Mouse (Mus musculus) liver, embryonic 11.5 days (tissue): Measurements from ENCODE around the gene Ldhd. TPM values are rescaled to one million over a fixed set of nuclear protein-coding genes. Genes with fewer than 3 reads are reported as not detected.
"Not testable (repeated sequence)": the region's sequence is repeated elsewhere in the genome, so short reads cannot be mapped to it uniquely, and the experiment has no call there.

Source experiments
- ATAC-seq: fragments of 200-750 bp; cut with Nextera tagmentation; replicated peaks from 2 replicates; pipeline ENCODE4 v1.8.0; 2017; ENCODE audit warnings: moderate number of reproducible peaks, mild to moderate bottlenecking, moderate TSS enrichment, moderate library complexity; ENCODE audit not compliant: low FRiP score
- DNase-seq: peaks from one replicate; pipeline ENCODE4 v3.0.0-alpha.2; 2017; ENCODE audit warnings: low spot score
- H3K27ac ChIP-seq: fragments of 300-500 bp; sonication (generic); 2 replicates; pipeline ENCODE4 v1.5.1; 2014; ENCODE audit warnings: mild to moderate bottlenecking, low read depth, low read length, control low read depth
- H3K27me3 ChIP-seq: fragments of 300-500 bp; sonication (generic); replicated peaks from 2 replicates; pipeline ENCODE4 v1.6.1; 2014; ENCODE audit warnings: low read length, mixed read lengths; ENCODE audit not compliant: control insufficient read depth, insufficient read depth
- H3K36me3 ChIP-seq: fragments of 300-500 bp; sonication (generic); 2 replicates; pipeline ENCODE4 v1.6.1; 2014; ENCODE audit warnings: mild to moderate bottlenecking, low read length, moderate library complexity, mixed read lengths; ENCODE audit not compliant: control insufficient read depth, insufficient read depth
- H3K4me1 ChIP-seq: fragments of 300-500 bp; sonication (generic); replicated peaks from 2 replicates; pipeline ENCODE4 v1.6.1; 2014; ENCODE audit warnings: low read length, mixed read lengths; ENCODE audit not compliant: control insufficient read depth, insufficient read depth
- H3K4me2 ChIP-seq: fragments of 300-500 bp; sonication (generic); 2 replicates; pipeline ENCODE4 v1.6.1; 2014; ENCODE audit warnings: mild to moderate bottlenecking, control low read depth, moderate library complexity
- H3K4me3 ChIP-seq: fragments of 300-500 bp; sonication (generic); 2 replicates; pipeline ENCODE4 v1.5.1; 2014; ENCODE audit warnings: low read depth, low read length, control low read depth
- H3K9ac ChIP-seq: fragments of 300-500 bp; sonication (generic); 2 replicates; pipeline ENCODE4 v1.6.1; 2014; ENCODE audit warnings: low read depth, low read length, control low read depth
- H3K9me3 ChIP-seq: fragments of 300-500 bp; sonication (generic); 2 replicates; pipeline ENCODE4 v1.6.1; 2016; ENCODE audit warnings: low read length, inconsistent platforms, mixed read lengths; ENCODE audit not compliant: control insufficient read depth
- WGBS: fragments of 180-500 bp; shearing (Covaris S2); extraction: QIAGEN DNeasy Blood & Tissue Kit; methylation state at CpG from one replicate; pipeline ENCODE4 v1.1.7; 2014; 5-methylcytosine and 5-hydroxymethylcytosine counted together
- polyA plus RNA-seq: library from polyadenylated mRNA; unstranded; fragments of >200 nt; fragmentation: Nextera tagmentation; extraction: Ambion mirVana; gene quantifications from 2 replicates; pipeline ENCODE4 v1.2.1, GENCODE M21; 2014

Gene Ldhd
- polyA plus RNA-seq, 1 experiment from 2014 or later: 0.16 TPM

DNA sequence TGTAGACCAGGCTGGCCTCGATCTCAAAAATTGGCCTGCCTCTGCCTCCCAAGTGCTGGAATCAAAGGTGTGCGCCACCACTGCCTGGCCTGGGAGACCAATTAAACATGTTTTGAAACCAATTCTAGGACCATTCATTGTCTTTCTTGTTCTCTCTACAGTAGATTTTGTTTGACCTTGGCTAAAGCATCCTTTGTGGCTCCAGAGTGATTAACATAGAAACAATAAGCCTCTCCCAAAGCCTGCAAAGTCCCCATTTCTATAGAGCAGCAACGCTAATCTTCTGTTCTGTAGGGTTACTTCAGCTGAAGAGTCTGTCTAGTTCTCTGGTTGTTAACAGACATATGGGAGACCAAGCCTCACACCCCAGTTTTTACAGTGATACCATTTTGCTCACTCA is 20.5 kb upstream of the Ldhd start:
- Histone ChIP-seq H3K9ac (no peak overlapping the region), H3K36me3 (no peaks in the 10 kb centered on the region), H3K27ac (no peak overlapping the region), H3K4me1 (peaks cover 20% of the 10 kb centered on the region), H3K9me3 (no peaks in the 10 kb centered on the region), H3K27me3 (no peaks in the 10 kb centered on the region), H3K4me3 (no peak overlapping the region), H3K4me2 (no peak overlapping the region)
- WGBS: 90% methylated on average over 3 of the region's 3 CpGs
- DNase-seq: no peak
- ATAC-seq: no peak

DNA sequence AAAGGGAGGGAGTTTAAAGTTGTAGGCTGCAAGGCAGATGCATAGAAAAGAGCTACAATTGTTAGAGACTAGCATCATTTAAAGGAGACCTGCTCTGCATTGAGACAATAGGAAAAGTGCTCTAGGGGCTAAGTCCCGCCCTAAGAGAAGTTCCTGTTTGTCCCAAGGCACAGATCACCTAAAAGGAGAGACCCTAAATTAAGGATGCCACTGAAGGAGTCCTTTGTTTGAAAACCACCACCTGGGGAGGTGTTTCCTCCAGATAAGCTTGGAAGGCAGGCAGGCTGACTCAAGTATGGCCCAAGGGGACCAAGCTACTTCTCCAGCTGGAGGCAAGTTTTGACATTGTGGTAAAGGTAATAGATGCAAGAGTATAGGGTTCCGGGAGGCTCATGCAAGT is 18.7 kb upstream of the Ldhd start:
- 57% methylated on average over 2 of the region's 2 CpGs for WGBS
- DNase-seq (no peak), ATAC-seq (no peak)
- Histone ChIP-seq H3K27ac (no peak overlapping the region), H3K36me3 (no peaks in the 10 kb centered on the region), H3K27me3 (no peaks in the 10 kb centered on the region), H3K4me1 (peaks cover 24% of the 10 kb centered on the region), H3K9ac (no peak overlapping the region), H3K4me3 (no peak overlapping the region), H3K9me3 (no peaks in the 10 kb centered on the region), H3K4me2 (no peak overlapping the region)

DNA sequence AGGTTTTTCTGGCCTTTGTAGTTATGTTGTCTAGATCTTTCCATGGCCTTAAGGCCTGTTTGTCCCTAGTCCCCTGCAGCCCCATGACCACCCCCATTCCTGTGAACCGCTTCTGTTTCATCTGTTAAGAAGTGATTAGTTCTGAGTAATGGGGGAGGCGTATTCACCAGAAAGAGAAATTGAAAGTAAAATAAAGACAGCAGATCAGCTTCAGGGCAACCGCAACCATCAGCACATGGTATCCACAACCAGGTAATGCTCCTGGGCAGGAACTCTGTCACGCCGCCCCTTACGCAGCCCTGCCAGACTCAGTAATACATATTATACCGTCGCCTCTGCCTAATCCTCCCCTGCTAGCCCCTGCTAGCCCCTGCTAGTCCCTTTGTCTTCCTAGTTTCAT is 15.5 kb upstream of the Ldhd start:
- 84% methylated on average over 8 of the region's 8 CpGs for WGBS
- Histone ChIP-seq H3K4me3 (no peak overlapping the region), H3K27me3 (no peaks in the 10 kb centered on the region), H3K9ac (no peak overlapping the region), H3K27ac (no peak overlapping the region), H3K4me2 (peak overlapping the region; percentile 31), H3K9me3 (no peaks in the 10 kb centered on the region), H3K36me3 (no peaks in the 10 kb centered on the region), H3K4me1 (peaks cover 33% of the 10 kb centered on the region)
- DNase-seq (no peak), ATAC-seq (no peak)

DNA sequence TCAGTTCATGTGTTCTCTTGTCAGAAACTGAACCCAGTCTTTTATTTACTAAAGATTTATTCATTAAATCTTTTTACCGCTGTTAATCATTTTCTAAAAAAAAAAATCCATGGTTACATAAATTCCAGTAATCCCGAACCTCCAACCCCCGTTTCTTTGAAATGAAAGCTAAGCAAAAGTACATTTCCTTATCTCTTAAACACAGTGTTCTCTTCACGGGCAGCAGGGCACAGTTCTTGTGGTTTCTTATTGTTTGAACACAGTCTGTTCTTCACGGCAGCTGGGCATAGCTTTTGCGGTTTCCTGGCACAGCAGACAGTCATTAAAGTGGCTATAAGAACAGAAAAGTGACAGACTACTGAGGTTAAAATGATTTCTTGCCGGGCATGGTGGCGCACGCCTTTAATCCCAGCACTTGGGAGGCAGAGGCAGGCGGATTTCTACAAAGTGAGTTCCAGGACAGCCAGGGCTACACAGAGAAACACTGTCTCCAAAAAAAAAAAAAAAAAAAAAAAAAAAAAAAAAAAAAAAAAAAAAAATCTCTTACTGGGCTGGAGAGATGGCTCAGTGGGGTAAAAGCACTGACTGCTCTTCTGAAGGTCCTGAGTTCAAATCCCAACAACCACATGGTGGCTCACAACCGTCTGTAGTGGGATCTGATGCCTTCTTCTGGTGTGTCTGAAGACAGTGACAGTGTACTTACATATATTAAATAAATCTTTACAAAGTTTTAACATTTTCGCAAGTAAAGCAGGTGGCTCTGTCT is 14.3 kb upstream of the Ldhd start:
- Histone ChIP-seq H3K4me1 (peaks cover 33% of the 10 kb centered on the region), H3K4me2 (peak overlapping the region; percentile 68), H3K4me3 (peak overlapping the region; percentile 79), H3K27ac (peak overlapping the region; percentile 98)
- DNase-seq, ATAC-seq, H3K9ac ChIP-seq, H3K9me3 ChIP-seq, H3K27me3 ChIP-seq, H3K36me3 ChIP-seq: not testable (repeated sequence)
- WGBS: 35% methylated on average over 12 of the region's 12 CpGs

DNA sequence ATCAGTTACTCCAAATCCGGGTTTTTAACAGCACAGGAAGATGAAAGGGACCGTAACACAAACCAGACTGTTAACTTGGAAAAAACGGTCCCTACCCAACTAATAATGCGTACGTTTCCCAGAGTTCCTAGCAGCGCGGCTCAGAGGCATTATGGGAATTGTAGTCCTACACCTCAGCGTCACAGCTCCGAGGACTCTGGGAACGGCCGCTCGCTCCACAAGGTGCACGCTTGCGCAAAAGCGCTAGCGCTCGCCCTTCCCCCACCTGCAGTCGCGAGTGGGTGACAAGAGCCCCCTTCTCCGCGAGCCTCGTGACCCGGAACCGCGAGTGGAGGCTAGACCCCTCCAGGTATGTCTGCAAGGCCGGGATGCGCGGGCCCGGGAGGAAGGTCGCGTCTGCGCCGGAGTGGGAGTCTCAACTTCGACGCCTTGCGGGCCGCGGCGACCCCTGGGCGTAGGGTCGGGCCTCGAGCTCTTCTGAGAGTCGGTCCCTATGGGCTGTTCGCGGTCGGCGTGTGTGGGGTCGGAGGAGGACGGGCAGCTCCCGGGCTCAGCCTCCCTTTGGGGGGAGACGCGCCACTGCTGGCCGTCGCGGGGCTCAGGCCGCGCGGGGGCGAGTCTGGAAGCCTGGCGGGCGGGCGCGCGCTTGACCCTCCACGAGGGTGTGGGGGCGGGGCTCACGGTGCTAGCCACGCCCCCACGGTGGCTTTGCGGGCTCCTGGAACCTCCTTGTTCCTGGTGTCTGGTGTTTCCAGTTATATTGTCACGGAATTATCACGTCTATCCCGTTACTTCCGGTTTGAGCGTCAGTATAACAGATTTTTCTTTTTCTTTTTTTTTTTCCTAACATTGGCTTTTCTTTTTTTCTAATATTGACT is 13.3 kb upstream of the Ldhd start, which contains the start of gene Zfp1:
Gene Zfp1, plus strand, starts transcription at position 138 of the 878 bp plus-strand sequence.
- peak within 1 kb of the TSS; percentile 79 for H3K4me3 ChIP-seq
- peak within 1 kb of the TSS; percentile 68 for H3K4me2 ChIP-seq
- no peaks in the 10 kb centered on the region for H3K9me3 ChIP-seq
- peaks cover 26% of the 10 kb centered on the region for H3K4me1 ChIP-seq
- ATAC-seq (peak; percentile 92), DNase-seq (peak; percentile 89)
- under 1% methylated on average over 75 of the region's 75 CpGs for WGBS
- no peaks in the 10 kb centered on the region for H3K27me3 ChIP-seq
- H3K36me3 ChIP-seq: no peaks in the 10 kb centered on the region
- H3K27ac ChIP-seq: peak within 1 kb of the TSS; percentile 98
- H3K9ac ChIP-seq: peak within 1 kb of the TSS; percentile 92

DNA sequence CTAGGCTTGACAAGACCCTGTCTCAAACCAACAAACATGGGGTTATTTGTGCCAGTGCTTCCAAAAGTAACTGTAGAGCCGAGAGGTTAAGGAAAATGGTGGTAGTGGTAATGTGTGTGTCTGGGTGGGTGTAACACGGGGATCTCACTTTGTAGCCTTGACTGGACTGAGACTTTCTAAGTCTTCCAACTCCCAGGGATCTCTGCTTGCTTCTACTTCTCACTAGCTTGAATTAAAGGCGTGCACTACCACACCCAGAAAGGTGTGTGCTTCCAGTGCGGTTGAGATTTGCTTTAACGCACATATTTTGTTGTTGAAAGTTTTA is 12.7 kb upstream of the Ldhd start:
- 6% methylated on average over 5 of the region's 5 CpGs for WGBS
- DNase-seq: peak; percentile 45

DNA sequence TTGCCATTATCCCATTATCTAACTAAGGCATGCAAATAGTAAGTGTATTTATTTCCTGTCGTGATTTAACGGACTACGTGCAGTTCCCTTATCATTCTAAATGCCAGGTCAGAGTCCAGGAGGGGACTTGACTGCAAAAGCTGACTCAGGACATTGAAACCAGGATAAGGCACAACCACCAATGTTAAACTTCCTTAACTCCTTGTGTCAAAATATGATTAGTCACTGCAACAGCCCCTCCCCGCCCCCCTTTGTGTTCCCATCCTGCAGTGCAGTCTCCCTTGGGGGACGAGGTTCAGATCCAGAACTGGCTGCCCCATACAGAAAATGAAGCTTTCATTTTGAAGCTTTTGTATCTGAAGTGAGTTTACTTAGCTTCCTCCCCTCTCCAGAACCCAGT is 12.3 kb upstream of the Ldhd start:
- WGBS: 17% methylated on average over 5 of the region's 5 CpGs
- peak; percentile 22; the same call in 1 of the 2 replicates for ATAC-seq

More for the DNA sequence above, 12.7 kb upstream of the Ldhd start:
- Histone ChIP-seq H3K4me3 (peak overlapping the region; percentile 79), H3K36me3 (no peaks in the 10 kb centered on the region), H3K9me3 (no peaks in the 10 kb centered on the region), H3K4me2 (peak overlapping the region; percentile 68), H3K27ac (peak overlapping the region; percentile 98), H3K27me3 (no peaks in the 10 kb centered on the region), H3K4me1 (peaks cover 22% of the 10 kb centered on the region), H3K9ac (peak overlapping the region; percentile 11)
- peak; percentile 34 for ATAC-seq

DNA sequence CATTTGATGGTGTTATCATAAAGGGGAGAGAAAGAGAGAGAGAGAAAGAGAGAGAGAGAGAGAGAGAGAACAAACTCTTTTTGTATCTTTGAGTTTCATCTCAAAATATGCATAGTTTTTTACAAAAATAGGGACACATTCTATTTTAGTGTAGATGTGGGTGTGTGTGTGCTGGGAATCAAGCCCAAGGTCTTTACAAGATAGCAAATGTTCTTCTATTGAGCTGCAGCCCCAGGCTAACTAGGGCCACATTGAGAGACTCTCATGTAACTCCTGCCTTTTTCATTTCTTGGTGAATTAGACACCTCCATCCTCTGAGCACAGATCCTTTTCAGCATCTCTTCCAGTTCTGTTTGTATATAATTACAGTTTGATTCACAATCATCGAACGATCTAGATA is 10.9 kb upstream of the Ldhd start:
- 92% methylated on average over 2 of the region's 2 CpGs for WGBS
- H3K27me3 ChIP-seq: no peaks in the 10 kb centered on the region

More for the DNA sequence above, 12.3 kb upstream of the Ldhd start:
- Histone ChIP-seq H3K9me3 (no peaks in the 10 kb centered on the region), H3K4me2 (peak overlapping the region; percentile 68), H3K4me1 (peaks cover 22% of the 10 kb centered on the region), H3K27ac (peak overlapping the region; percentile 98), H3K4me3 (peak overlapping the region; percentile 79), H3K36me3 (no peaks in the 10 kb centered on the region), H3K9ac (peak overlapping the region; percentile 11; the same call in 1 of the 2 replicates), H3K27me3 (no peaks in the 10 kb centered on the region)
- peak; percentile 57 for DNase-seq

More for the DNA sequence above, 10.9 kb upstream of the Ldhd start:
- peaks cover 17% of the 10 kb centered on the region for H3K4me1 ChIP-seq
- no peak overlapping the region for H3K4me3 ChIP-seq
- H3K27ac ChIP-seq: no peak overlapping the region
- no peak overlapping the region for H3K9ac ChIP-seq
- no peaks in the 10 kb centered on the region for H3K36me3 ChIP-seq
- DNase-seq: no peak
- H3K4me2 ChIP-seq: no peak overlapping the region
- ATAC-seq: no peak
- H3K9me3 ChIP-seq: no peaks in the 10 kb centered on the region
